Mouse (Mus musculus) lung, embryonic 14.5 days (tissue): ENCODE measurements around the gene Glt28d2. TPM values are rescaled to one million over a fixed set of nuclear protein-coding genes. Genes with fewer than 3 reads are reported as not detected.

Experiments
- ATAC-seq: fragments of 200-750 bp; cut with Nextera tagmentation; 2 replicates; pipeline ENCODE4 v1.8.0; 2017; ENCODE audit warnings: mild to moderate bottlenecking, moderate TSS enrichment, moderate library complexity; ENCODE audit not compliant: insufficient read depth
- DNase-seq: peaks from one replicate; pipeline ENCODE4 v3.0.0-alpha.2; 2015
- H3K27ac ChIP-seq: fragments of 300-500 bp; sonication (generic); 2 replicates; pipeline ENCODE4 v1.5.1; 2014; ENCODE audit warnings: low read depth, mild to moderate bottlenecking, moderate library complexity
- H3K27me3 ChIP-seq: fragments of 300-500 bp; sonication (generic); 2 replicates; pipeline ENCODE4 v1.6.1; 2014; ENCODE audit warnings: low read length, control low read depth; ENCODE audit not compliant: insufficient read depth
- H3K36me3 ChIP-seq: fragments of 300-500 bp; sonication (generic); 2 replicates; pipeline ENCODE4 v1.6.1; 2014; ENCODE audit warnings: control low read depth; ENCODE audit not compliant: insufficient read depth
- H3K4me1 ChIP-seq: fragments of 300-500 bp; sonication (generic); 2 replicates; pipeline ENCODE4 v1.6.1; 2014; ENCODE audit warnings: antibody characterized with exemption, control low read depth; ENCODE audit not compliant: insufficient read depth
- H3K4me2 ChIP-seq: fragments of 300-500 bp; sonication (generic); 2 replicates; pipeline ENCODE4 v1.6.1; 2014; ENCODE audit warnings: mild to moderate bottlenecking
- H3K4me3 ChIP-seq: fragments of 300-500 bp; sonication (generic); 2 replicates; pipeline ENCODE4 v1.5.1; 2014; ENCODE audit warnings: low read depth, low read length
- H3K9ac ChIP-seq: fragments of 300-500 bp; sonication (generic); 2 replicates; pipeline ENCODE4 v1.6.1; 2014
- H3K9me3 ChIP-seq: fragments of 300-500 bp; sonication (generic); 2 replicates; pipeline ENCODE4 v1.6.1; 2016; ENCODE audit warnings: low read depth, low read length, control low read depth
- CTCF ChIP-seq: IDR thresholded peaks from 2 replicates; pipeline ENCODE4 v1.5.1; 2016; ENCODE audit warnings: antibody characterized with exemption, low read depth
- WGBS: fragments of 180-500 bp; shearing (Covaris S2); extraction: QIAGEN DNeasy Blood & Tissue Kit; methylation state at CpG from one replicate; pipeline ENCODE4 v1.1.7; 2014; 5-methylcytosine and 5-hydroxymethylcytosine counted together
- polyA plus RNA-seq: library from polyadenylated mRNA; unstranded; fragments of >200 nt; fragmentation: Nextera tagmentation; extraction: Ambion mirVana; gene quantifications from 2 replicates; pipeline ENCODE4 v1.2.1, GENCODE M21; 2014

Gene Glt28d2
- polyA plus RNA-seq, 1 experiment from 2014 or later, result 1.4 TPM

DNA sequence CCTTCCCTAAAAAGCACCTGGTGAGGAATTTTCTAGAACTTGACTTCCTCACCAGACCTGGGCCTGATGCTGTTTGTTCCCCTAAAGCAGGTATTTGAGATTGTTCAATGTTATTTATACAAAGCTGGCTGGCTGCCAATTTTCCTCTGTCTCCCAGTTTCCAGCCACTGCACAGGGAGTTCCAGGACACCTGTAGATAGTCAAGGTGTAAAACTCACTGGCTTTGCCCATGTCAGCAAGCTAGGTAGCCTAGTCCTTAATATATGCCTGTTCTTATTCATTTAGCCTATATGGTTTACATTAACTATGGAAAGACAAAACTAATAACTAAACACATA, 44.5 kb downstream of the Glt28d2 start:
- peaks cover 2% of the 10 kb centered on the region; the same call in 1 of the 2 replicates for H3K4me1 ChIP-seq
- no peaks in the 10 kb centered on the region for H3K36me3 ChIP-seq
- H3K4me3 ChIP-seq, result no peak overlapping the region
- DNase-seq (peak; percentile 64), ATAC-seq (no peak; the same call in 1 of the 2 replicates)
- no peaks in the 10 kb centered on the region for H3K27me3 ChIP-seq
- no peak overlapping the region for H3K9ac ChIP-seq
- H3K4me2 ChIP-seq, result no peak overlapping the region
- H3K9me3 ChIP-seq, result no peaks in the 10 kb centered on the region
- peak overlapping the region; percentile 66; the same call in 1 of the 2 replicates for H3K27ac ChIP-seq
- TF ChIP-seq CTCF, result no peak

DNA sequence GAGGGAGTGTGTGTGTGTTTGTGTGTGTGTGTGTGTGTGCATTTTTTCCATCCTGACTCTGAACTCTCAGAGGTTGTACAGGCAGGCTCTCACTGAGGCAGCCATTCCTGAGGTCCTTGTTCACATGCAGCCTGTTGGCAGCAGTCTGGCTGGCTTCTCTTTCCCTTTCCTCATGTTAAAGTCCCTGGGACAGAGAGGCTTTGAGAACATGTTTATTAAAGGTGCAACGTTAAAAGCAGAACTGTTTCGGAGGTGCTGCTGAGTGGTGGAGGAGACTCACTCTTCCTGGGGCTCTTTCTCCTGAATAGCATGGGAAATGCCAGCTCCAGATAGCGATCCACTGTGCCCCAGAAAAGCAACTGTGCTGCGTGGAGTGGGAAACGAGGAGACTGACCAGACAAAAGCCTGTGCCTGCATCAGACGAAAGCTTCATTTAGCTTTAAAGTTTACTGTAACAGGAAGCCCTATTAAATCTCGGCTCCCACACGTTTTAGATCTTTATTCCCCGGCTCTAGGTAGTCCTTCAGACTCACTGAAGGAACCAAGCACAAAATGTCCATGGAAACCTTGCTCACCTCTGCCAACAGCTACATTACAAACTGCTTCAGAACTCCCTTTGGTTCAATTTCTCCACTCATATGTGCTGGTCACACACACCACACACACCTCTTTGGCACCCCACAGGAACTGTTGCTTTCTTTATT, 45.0 kb downstream of the Glt28d2 start:
- WGBS, result 28% methylated on average over 9 of the region's 9 CpGs
- no peak overlapping the region for H3K9ac ChIP-seq
- DNase-seq (peak; percentile 27), ATAC-seq (no peak; the same call in 1 of the 2 replicates)
- H3K27ac ChIP-seq, result peak overlapping the region; percentile 66; the same call in 1 of the 2 replicates
- H3K36me3 ChIP-seq, result no peaks in the 10 kb centered on the region
- H3K4me2 ChIP-seq, result 0 out of 2 replicates have a peak overlapping the region, but pooled peaks have one; percentile 5
- peaks cover 2% of the 10 kb centered on the region; the same call in 1 of the 2 replicates for H3K4me1 ChIP-seq
- TF ChIP-seq CTCF, result no peak
- H3K4me3 ChIP-seq, result no peak overlapping the region
- H3K27me3 ChIP-seq, result no peaks in the 10 kb centered on the region
- H3K9me3 ChIP-seq, result no peaks in the 10 kb centered on the region

DNA sequence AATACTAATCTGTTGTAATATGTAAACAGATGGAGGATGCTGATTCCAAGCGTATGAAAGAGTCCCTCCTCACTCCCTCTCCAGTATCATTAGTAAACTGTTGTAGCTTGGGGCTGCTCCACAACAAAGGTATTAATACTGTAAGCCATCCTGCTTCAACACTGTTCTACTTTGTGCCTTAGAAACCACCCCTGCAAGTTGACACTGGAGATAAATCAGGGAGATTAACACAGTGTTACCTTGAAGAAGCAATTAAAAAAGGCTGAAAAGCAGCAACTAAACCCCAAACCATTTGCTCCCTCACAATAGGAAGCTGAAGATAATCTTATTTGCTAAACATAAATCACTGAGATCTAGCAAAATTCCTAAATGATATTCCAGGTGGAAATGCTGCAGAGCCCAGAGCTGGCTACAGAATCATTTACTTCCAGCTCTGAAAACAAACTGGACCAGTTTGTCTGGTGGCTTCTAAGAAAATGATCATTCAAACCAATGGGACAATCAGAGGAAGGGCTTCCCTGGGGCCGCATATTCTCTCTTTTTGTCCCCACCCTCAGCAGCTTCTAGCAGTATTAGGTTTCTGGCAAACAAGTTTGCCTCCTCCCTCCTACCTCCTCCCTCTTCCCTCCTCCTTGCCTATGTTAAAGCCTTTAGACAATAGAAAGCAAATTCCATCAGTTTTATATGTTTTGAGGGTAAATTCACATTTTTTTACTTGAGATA, 45.7 kb downstream of the Glt28d2 start:
- Histone ChIP-seq H3K9me3 (no peaks in the 10 kb centered on the region), H3K9ac (no peak overlapping the region), H3K4me3 (no peak overlapping the region), H3K4me1 (peaks cover 2% of the 10 kb centered on the region; the same call in 1 of the 2 replicates), H3K27me3 (no peaks in the 10 kb centered on the region), H3K27ac (peak overlapping the region; percentile 66; the same call in 1 of the 2 replicates), H3K4me2 (no peak overlapping the region), H3K36me3 (no peaks in the 10 kb centered on the region)
- TF ChIP-seq CTCF, result no peak
- peak; percentile 37; the same call in 1 of the 2 replicates for ATAC-seq
- 21% methylated on average over 2 of the region's 2 CpGs for WGBS
- DNase-seq, result no peak

DNA sequence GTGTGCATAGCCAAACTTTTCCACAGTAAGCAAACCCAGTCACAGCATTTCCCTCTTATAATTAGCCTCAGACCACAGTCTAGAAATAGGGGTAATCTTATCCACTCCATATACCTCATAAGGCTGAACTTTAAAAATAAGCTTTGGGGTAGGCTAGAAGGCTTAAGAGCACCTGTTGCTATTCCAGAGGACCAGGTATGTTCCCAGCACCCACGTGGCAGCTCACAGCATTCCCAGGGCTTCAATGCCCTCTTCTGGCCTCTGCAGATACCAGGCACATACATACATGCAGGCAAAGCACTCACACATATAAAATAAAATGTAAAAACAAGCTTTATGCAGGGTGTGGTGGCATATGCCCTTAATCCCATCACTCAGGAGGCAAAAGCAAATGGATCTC, 53.7 kb downstream of the Glt28d2 start:
- Histone ChIP-seq H3K4me2 (no peak overlapping the region), H3K4me1 (no peaks in the 10 kb centered on the region), H3K9ac (no peak overlapping the region), H3K36me3 (no peaks in the 10 kb centered on the region), H3K9me3 (no peaks in the 10 kb centered on the region), H3K4me3 (no peak overlapping the region), H3K27ac (no peak overlapping the region), H3K27me3 (no peaks in the 10 kb centered on the region)
- no peak for TF ChIP-seq CTCF
- 63% methylated on average over 1 of the region's 1 CpGs for WGBS
- DNase-seq (no peak), ATAC-seq (no peak)

DNA sequence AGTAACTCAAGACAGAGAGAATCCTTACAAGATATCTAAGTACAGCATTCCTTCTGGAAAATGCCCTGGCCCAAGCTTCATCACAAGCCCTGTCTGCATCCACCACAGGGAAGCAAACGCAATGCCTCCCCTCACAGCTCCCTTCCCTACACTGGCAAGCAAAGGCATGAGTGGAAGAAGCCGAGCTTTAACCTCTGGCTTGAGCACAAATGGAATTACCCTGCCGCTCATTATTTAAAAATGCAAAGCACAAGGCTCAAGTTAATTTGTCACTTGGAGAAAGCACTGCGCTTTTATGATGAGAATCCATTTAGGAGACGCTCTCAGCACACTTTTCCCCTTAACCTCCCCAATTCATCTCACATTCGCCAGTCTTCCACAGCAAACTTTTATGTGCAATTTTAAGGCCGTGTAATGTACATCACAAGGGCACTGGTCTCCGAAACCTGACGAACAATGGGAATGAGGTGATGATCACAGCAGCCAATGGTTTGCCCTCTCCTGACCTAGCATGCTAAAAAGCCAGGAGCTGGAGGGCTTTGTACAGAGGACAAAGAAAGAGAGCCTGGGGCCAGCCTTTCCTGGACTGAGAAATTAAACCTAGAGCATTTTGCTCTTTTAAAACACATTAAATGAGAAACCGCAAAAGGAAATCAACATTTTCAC, 54.7 kb downstream of the Glt28d2 start:
- H3K27ac ChIP-seq, result no peak overlapping the region
- DNase-seq (no peak), ATAC-seq (no peak)
- no peak for TF ChIP-seq CTCF
- WGBS, result 77% methylated on average over 10 of the region's 10 CpGs
- no peak overlapping the region for H3K4me3 ChIP-seq
- H3K9ac ChIP-seq, result no peak overlapping the region
- H3K36me3 ChIP-seq, result no peaks in the 10 kb centered on the region
- no peak overlapping the region for H3K4me2 ChIP-seq
- no peaks in the 10 kb centered on the region for H3K9me3 ChIP-seq
- H3K27me3 ChIP-seq, result no peaks in the 10 kb centered on the region
- no peaks in the 10 kb centered on the region for H3K4me1 ChIP-seq

DNA sequence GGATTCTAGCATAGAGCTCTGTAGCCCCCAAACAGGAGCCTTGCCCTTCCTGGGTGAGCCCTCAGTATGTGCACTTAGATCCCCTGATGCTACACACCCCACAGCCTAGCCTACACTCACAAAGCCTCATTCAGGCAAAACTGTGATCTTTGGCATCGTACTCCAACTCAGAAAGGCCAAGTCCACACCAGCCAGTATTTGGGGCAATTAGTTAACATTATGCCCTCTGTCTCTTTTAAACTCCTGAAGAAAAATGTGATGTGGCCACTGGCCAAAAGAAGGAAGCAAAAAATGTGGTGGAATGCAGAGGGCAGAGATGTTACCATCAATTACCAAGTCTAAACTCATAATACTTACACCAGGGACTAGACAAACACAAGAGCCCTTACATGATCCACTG, 55.5 kb downstream of the Glt28d2 start:
- Histone ChIP-seq H3K27ac (no peak overlapping the region), H3K4me2 (no peak overlapping the region), H3K4me3 (no peak overlapping the region), H3K27me3 (no peaks in the 10 kb centered on the region), H3K9ac (no peak overlapping the region), H3K9me3 (no peaks in the 10 kb centered on the region), H3K36me3 (no peaks in the 10 kb centered on the region), H3K4me1 (no peaks in the 10 kb centered on the region)
- DNase-seq (no peak), ATAC-seq (no peak)
- no peak for TF ChIP-seq CTCF
- 41% methylated on average over 1 of the region's 1 CpGs for WGBS

DNA sequence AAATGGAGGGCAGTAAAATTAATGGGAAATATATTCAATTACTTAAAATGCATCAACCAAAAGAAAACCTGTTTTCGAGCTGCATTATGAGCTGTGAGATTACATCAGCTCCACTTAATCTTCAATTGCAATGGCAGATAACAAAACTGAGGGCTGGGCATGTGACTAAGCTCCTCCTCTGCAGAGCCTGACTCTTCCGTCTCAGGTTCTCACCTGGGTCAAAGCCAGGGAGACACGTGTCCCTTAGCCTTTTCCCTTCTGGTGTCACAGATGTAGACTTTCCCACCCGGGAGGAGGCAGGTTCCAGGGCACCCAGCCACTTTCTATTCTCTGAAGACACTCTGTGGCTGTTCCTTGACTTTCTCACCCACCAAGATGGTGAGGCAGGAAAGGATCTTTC, 58.3 kb downstream of the Glt28d2 start:
- H3K36me3 ChIP-seq, result no peaks in the 10 kb centered on the region
- no peaks in the 10 kb centered on the region for H3K4me1 ChIP-seq
- 36% methylated on average over 4 of the region's 4 CpGs for WGBS
- no peak overlapping the region for H3K27ac ChIP-seq
- no peak overlapping the region for H3K4me3 ChIP-seq
- no peak overlapping the region for H3K4me2 ChIP-seq
- no peak overlapping the region for H3K9ac ChIP-seq
- no peak for TF ChIP-seq CTCF
- DNase-seq, result no peak
- ATAC-seq, result no peak
- no peaks in the 10 kb centered on the region for H3K9me3 ChIP-seq
- no peaks in the 10 kb centered on the region for H3K27me3 ChIP-seq
